Mouse (Mus musculus) erythroid progenitor cell, adult 5-6 weeks (primary cell): ENCODE results near the gene Tmem232. TPM values are rescaled to one million over a fixed set of nuclear protein-coding genes. Genes with fewer than 3 reads are reported as not detected.

ENCODE experiments used
- ATAC-seq: replicated peaks from 2 replicates; pipeline ENCODE4 v1.8.0; 2016; ENCODE audit warnings: moderate number of reproducible peaks, mild to moderate bottlenecking, moderate TSS enrichment, inconsistent platforms; ENCODE audit not compliant: poor library complexity, low FRiP score, severe bottlenecking
- total RNA-seq, 2 experiments: library from RNA; stranded (forward) in 1 of 2; stranded (reverse) in 1 of 2; fragments of 150-400 nt in 1 of 2; fragments of 186-747, 209-891 nt in 1 of 2; gene quantifications; 2 replicates each; pipeline versions ENCODE4 v1.2.3 to v1.2.4; 2015 to 2017; ENCODE audit warnings: low replicate concordance in 2 of 2

The Tmem232 gene
- total RNA-seq (2015; ENCODE audit: low replicate concordance) (not detected in 2 replicates), total RNA-seq (2017; ENCODE audit: low replicate concordance) (not detected in 2 replicates)

- ATAC-seq = peak; percentile 61; the same call in 1 of the 2 replicates
Observed at GRCm38 (mm10) chr17:65540441-65541272, at the start of gene Tmem232. Gene Tmem232, minus strand, starts transcription at chr17:65540782.

GRCm38 (mm10) chr17:65586892-65587291, 46.3 kb upstream of the Tmem232 start:
- no peak for ATAC-seq

DNA sequence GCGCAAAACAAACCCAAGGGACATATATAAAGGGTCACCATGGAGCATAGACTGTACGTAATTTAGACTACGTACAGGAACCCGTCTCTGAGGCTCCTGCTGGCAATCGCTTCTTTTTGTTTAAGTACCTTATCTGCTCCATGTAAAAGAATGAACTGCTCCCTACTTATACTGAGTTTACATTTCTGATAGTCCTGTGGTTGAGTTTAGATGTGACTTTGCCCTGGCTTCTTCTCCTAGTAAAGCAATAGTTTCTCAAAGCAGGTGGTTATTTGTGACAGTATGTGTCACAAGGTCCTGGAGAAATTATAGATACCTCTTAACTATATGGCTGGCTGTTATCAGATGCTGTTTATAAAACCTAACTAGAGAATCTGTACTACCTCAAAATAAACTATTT, 40.9 kb upstream of the Tmem232 start:
- no peak for ATAC-seq

GRCm38 (mm10) chr17:65579766-65580165, 39.2 kb upstream of the Tmem232 start:
- ATAC-seq = no peak

DNA sequence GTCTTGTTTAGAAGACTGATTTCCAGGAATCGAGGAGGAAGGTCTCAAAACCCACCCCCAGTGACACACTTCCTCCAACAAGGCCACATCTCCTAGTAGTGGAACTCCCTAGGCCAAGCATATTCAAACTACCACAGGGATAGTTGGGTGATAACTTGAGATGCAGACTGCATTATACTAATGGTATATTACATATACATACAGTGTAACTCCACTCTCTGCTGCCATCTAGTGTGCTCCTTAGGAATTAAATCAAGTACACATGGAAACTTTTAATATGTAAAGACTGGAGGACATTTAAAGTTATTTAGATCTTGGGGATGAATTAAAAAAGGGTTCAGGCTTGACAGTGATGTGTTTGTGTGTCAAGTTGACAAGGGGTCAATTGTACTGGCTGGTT, 34.8 kb upstream of the Tmem232 start:
- peak; percentile 81 for ATAC-seq

DNA sequence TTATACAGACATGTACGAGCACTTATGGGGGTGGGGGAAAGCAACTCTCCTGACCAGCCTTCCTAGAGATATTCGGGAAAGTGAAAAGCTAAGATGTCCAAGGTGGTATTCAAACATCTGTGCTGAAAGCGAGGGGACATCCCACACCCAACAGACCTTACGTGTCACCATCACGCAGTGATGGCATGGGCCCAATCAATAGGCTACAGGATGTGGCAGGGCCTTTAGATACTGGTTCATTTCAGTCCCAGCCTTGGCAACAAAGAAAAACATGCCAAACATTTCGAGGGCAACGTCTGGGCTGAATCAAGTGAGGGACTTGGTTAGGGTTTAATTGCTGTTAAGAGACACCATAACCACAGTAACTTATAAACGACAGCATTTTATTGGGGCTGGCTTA, 34.3 kb upstream of the Tmem232 start:
- no peak for ATAC-seq

- ATAC-seq = no peak
Observed at GRCm38 (mm10) chr17:65571866-65572265, 31.3 kb upstream of the Tmem232 start.

- ATAC-seq = no peak
Observed at GRCm38 (mm10) chr17:65571466-65571865, 30.9 kb upstream of the Tmem232 start.

GRCm38 (mm10) chr17:65564189-65564588, 23.6 kb upstream of the Tmem232 start:
- no peak for ATAC-seq

DNA sequence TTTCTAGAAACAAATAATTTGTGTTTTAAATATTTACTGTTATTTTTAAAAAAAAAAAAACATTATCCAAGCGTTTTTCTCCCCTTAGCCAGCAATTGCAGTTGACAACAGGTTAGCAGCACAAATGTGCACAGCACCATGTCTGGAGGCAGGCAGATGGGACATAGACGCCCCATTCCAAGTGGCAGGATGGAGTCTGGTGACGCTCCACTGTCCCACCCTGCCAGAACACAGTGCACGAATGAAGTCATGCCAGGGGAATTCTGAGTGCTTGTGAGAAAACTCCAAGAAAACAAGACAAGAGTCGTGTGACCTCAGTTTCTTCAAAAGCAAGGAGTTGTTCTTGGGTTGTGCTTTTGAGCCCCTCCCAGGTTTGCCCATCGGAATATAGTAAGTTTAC, 22.8 kb upstream of the Tmem232 start:
- no peak for ATAC-seq

DNA sequence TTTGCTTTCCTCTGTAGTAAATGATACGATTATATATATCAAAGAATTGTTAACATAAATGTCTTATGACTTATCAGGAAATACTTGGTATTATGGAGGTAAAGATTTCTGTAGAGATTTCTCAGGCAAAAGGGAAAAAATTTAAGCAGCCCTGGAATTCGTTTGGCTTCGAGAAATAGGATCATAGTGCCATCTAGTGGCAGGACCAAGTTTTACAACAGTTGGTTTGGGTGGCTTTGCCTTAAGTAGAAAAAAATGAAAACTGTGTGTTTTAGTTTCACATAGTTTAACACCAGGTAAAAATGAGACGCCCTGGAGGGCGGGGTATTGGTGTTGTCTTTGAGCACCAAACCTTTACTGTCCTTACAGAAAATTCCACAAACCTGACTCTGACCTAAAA, 22.2 kb upstream of the Tmem232 start:
- ATAC-seq = no peak

- ATAC-seq = no peak
Observed at GRCm38 (mm10) chr17:65561361-65562015, 20.9 kb upstream of the Tmem232 start.

DNA sequence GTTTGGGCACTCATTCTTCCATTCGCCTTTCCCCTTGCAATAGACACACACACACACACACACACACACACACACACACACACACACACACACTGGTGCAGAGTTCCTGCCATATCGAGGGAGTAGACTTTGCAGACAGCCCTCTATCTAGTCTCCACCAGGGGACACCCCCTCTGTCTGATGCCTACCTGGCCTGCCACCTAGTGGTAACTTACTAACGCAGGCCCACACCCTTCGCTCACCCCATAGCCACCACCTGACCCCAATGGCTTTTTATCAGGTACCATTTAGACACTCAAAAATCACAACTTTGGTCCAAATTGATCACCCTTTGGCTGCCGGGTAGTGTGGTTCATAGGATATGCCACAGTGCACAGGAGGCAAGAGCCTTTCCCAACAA, 18.7 kb upstream of the Tmem232 start:
- ATAC-seq = peak; percentile 58; the same call in 1 of the 2 replicates

DNA sequence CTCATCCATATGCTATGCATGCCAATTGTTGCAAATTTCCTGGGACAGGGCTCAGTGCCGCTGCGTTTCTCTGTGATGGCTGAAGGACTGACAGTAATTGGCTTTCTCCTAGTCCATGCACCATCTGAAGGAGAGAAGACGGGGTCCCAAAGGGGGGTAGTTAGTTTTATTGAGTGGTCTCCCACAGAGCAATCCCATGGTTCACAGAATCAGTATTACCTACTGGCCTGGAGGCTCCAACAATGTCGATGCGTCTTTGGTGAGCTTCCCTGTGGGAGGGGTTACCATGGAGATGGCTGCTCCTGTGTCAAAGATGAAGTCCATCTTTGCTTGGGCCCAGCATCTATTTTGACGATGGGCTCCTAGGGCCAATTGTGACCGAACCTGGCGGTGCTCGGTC, 18.2 kb upstream of the Tmem232 start:
- ATAC-seq = no peak

DNA sequence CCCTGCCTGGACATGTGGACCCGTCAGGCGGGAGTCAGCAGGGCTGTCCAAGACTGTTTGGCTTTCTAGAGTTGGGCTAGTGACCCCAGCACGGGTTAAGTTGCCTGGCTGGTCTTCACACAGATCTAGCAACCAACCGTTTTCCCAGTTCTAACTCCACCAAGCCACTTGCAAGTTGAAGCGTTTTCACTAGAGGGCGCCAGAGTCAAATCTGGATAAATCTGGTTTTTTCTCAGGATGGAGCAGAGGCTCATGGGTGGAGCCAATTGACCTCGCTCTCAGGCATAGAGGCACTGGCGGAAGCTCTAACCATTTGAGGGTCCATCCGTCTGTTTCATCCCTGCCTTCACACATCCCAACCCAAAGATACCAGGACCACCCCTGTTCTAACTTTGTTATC, 17.6 kb upstream of the Tmem232 start:
- peak; percentile 61 for ATAC-seq

GRCm38 (mm10) chr17:65557212-65557611, 16.6 kb upstream of the Tmem232 start:
- peak; percentile 75 for ATAC-seq

GRCm38 (mm10) chr17:65556798-65557197, 16.2 kb upstream of the Tmem232 start:
- peak; percentile 46; the same call in 1 of the 2 replicates for ATAC-seq

GRCm38 (mm10) chr17:65552426-65552997, 11.9 kb upstream of the Tmem232 start:
- ATAC-seq = no peak

GRCm38 (mm10) chr17:65550357-65550756, 9.8 kb upstream of the Tmem232 start:
- ATAC-seq = no peak

- no peak for ATAC-seq
Observed at GRCm38 (mm10) chr17:65548698-65549365, 8.2 kb upstream of the Tmem232 start.
